Mouse (Mus musculus): ENCODE data around the gene Mid1.

Mid1 gene

DNA sequence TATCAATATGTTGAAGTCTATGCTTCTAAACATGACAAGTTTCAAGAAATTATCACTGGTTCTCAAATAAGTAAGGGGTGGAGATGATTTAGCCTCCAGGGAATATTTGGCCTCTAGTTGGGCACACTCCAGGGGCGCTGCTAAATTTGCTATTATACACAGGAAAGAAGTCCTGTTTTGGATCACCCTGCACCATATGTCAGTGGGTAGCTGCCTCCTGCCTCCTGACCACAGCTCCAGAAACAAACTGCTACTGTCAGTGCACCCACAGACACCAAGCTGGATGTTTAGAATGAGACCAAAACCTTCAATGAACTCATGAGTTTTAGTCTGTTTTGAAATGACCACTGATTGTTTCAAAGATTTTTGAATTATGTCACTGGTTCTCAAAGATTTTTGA, 128.7 kb downstream of the Mid1 start:
- no peak for DNase-seq (ENCODE audit: low read depth, low spot score)

DNA sequence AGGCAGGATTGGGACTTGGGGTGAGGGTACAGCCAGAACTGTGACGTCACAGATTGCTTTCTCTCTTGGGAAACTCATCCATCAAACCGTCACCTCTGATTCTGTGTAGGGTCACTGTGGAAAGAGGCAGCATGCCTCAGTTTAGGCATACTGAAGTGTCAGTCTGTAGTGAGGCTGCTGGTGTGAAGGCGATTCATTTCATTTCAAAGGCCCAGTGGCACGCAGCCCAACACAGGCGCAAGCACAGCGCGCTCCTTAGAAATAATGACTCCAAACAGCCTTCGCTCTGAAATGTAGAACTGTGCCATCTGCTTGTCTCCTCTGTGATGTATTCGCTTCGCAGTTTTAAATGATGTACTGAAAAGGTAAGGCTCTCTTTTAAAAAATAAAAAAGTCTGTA, 141.9 kb downstream of the Mid1 start:
- DNase-seq (ENCODE audit: low read depth, low spot score), result no peak

DNA sequence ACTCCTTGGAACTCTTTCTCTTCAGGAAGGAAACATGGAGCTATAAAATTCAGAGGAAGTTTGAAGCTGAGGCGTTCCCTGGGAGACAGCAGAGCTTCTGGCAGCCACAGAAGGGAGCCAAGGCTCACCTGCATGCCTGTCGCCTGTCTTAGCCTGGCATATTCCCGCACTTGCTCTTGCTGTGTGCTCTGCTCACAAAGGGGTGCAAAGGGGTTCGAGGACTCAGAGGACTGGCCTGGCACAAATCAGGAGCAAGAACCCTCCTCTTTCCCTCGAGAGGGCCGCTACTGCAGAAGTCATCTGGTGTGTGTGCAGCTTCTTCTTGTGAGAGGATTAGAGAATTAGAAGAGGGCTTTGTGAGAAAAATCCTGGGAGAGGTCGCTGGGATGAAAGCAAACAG, 142.7 kb downstream of the Mid1 start:
- no peak for DNase-seq (ENCODE audit: low read depth, low spot score)

DNA sequence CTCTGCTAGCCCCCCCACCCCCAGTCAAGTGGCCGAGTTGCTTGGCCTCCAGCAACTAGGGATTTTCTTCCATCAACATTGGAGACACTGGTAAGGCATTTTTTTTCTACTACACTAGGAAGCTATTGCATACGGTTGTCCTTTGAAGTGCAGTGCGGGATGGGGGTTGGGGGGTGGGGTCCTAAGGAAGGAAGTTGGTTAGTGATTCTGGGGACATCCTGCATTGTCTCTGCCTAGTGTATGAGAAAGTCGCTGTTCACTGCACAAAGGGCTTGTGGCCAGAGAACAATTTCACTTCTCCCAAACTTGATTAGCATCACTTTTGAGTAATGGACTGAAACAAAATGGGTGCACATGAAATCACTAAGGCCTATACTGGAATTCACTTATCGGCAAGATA, 143.1 kb downstream of the Mid1 start:
- DNase-seq (ENCODE audit: low read depth, low spot score), result no peak

DNA sequence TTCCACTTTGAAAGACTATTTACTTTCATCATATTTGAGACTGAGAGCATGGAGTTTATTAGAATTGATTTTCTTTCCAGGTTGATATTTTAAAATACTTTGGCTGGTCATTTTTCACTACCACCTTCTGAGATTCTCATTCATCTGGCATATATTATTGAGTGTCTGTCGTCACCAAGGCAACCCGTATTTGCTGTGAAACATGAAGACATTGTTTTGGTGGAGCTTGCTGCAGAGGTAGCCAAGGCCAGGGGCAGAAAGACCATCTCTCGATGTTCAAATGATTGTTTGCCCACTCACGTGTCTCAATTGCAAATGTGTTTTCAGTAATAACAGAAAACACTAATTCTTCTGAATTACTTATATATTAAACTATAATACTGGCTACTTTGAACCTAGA, 145.1 kb downstream of the Mid1 start:
- DNase-seq (ENCODE audit: low read depth, low spot score), result no peak

DNA sequence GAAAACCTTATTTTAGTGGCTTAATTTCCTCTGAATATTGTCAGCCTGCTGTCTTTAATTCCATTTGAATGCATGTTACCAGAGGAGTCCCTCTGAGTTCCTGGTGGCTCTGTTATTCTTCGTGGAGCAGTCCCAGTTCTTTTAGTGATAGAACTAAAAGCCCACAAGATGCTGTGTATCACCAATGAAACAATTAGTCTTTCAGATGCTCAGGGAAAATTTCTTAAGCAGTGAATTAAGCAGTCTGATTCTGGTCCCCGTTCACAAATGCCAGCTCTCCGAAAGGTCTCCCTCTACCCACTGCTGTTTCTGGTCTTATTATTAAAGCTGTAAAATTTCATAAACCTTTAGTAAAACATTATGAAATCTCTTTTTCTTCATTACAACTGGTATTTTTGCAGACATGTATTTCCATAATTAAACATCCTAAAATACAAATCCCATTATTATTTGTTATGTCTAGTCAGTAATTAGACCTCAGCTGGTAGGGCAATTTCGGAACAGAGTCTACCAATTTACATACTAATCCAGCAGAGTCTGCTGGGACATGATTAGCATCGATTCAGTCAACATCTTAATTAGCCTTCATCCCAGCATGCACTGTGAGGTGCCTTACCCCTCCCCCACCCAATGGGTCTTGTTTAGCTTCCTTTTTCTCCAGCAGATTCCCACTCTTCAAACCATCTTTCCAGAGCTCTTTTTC, 153.1 kb downstream of the Mid1 start:
- DNase-seq (ENCODE audit: low read depth, low spot score), result no peak

DNA sequence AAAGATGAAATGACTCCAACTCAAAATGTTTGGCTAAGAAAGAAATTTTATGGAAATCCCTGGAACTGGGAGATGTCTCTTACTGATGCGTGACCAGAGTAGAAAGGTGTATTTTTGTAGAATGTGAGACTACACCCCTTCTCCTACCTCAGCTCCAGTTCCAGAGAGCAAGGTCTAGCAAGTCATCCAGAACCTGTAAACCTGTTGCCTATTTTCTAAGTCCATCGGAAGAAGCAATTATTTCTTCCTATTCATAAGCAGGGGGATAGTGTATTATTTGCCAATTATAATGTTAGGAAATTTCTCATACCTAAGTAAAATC, 153.6 kb downstream of the Mid1 start:
- no peak for DNase-seq (ENCODE audit: low read depth, low spot score)

DNA sequence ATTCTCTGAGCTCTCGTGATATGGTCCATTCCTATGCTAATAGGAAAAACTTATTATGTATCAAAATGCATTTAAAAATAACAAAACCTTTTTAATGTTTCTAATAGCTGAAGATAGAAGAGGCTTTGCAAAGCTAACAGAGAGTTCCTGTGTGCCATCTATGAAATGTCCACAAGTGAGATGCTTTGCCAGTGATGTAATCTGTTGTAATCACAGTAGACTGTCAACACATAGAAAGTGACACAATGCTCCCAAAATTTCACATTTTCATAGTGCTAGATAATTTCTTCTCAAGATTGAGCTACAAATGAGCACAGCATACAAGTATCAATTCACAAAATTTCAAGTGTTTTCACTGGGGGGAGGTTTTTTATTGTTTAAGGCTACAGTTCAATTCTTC, 158.3 kb downstream of the Mid1 start:
- DNase-seq (ENCODE audit: low read depth, low spot score), result no peak

DNA sequence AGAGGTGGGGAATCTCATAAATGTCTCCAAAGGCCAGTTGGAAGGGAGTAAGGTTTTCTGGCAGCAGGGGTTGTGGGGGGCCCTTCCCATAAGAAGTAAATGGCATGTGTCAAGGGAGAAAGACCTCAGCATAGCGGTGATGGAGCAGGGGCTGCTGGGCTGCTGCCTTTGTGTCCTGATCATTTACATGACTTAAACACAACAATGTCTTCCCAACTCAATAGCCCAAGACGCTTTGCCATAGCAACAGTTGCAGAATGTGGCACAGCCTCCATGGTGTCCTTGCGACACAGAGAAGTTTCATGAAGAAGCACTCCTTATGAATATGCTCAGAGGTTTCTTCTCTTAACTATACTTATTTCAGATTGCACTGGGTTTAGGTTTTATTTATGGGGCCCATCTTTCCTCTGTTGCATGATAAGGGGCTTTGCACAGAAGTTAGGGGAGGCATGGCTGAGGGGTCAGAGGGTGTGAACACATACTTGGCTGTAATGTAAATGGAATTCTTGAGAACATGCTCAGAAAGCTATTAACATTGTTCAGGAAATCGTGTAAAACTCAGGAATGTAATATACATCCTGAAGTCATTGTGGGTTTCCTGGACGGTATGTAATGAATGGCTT, 159.3 kb downstream of the Mid1 start:
- DNase-seq (ENCODE audit: low read depth, low spot score), result no peak

DNA sequence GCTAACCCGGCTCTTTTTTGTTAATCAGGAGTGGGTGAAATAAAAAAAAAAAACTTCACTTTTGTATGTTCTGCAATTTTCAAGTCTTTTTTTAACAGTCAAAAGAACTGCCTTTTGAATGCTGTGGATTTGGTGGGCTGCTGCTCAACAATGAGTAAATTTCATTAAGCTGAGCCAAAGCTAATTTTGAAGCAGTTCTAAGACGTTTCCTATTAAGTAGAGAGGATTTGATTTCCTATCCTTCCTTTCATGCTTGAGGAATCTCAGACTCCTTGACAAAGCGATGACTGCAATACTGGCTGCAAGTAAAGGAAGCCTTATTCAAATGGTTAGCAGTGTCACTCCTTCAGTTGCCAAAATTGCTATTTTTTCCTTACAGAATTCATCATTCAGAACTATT, 161.2 kb downstream of the Mid1 start:
- DNase-seq (ENCODE audit: low read depth, low spot score), result no peak

DNA sequence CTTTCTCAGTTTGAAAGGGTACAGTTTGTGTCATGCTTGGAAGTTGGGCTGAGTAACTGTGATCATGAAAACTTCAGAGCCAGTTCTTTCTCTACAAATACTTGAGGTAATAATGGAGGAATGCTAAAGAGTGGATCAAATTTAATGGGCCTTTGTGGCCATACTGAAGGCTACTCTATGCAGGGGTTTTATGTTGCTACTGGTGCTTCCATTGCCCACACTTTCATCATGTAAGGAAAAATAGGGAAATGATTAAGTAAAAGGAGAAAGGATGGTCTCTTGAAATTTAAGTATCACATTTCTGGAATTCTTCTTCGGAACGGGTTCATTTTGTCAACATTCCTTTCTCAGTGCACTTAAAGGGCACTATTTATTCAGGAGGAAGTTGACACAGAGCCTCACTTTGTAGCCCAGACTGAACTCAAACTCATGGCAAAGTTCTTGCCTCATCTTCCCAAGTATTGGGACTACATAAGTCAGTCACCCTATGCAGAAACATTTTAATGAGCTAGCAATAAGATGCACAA, 176.3 kb downstream of the Mid1 start:
- no peak for DNase-seq (ENCODE audit: low read depth, low spot score)

DNA sequence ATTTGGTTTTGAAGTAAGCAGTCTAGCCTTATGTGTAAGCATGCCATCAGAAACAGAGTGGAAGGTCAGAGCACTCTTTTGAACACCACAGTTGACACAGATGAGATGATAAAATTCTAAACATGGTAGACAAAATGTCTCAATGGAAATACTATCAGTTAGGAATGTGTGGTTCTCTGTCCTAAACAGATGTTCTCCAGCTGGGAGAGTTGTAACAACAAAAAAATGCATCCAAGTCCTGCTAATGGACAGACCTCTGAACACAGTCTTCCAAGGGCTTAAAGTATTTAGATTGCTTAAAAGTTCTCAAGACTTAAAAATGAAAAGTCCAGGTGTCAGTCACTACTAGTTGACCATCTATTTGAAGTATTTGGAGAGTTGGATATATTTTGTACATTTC, 177.4 kb downstream of the Mid1 start:
- DNase-seq (ENCODE audit: low read depth, low spot score), result no peak

DNA sequence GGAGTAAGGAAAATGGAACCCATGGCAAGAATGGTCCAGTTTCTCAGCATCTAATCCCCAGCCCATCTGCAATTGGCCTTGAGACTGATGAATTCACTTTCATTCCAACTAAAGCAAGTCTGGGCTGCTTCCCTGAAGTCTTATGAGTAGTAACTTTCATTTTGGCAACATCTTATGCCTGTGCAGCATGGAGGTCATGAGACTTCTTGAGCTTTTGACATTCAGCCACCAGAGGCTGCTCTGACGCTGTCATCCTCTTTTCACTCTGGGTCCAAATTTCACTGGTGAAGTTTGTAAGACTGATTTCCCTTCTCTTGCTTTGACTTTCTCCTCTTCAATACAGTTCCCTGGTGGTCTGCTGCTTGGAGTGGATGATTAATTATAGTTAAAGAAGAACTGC, 177.8 kb downstream of the Mid1 start:
- no peak for DNase-seq (ENCODE audit: low read depth, low spot score)

DNA sequence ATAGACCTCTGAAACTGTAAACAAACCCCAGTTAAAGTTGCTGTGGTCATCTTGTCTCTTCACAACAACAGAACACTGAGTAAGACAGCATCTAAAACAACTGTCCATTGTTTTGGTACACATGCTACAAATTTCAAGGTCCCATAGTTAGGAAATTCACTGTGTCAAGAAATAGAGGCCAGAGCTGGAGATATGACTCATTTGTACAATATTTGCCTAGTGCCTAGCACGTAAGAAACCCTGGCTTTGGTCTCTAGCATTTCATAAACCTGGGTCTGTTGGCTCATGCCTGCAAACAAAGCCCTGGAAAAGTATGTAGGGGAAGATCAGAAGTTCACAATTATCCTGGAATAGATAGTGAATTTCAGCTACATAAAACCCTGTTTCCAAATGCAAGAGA, 178.8 kb downstream of the Mid1 start:
- DNase-seq (ENCODE audit: low read depth, low spot score), result no peak

DNA sequence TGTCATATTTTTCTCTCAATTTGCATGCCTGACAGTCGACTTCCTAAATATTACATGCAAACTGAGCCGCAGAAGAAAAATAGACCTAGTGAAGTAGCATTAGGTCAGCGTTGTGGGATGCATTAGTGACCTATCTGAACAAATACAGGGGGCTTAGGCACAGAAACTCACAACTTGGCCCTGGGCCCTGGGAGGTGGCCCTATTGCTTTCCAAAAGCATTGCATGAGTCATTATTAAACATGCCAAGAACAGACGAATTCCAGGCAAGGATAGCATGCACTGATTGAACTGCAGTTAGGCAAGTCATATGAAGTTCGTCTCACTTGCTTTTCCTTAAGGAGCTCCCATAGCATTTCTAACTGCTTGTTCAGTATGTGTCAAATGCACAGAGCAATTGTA, 183.2 kb downstream of the Mid1 start:
- DNase-seq (ENCODE audit: low read depth, low spot score), result no peak

DNA sequence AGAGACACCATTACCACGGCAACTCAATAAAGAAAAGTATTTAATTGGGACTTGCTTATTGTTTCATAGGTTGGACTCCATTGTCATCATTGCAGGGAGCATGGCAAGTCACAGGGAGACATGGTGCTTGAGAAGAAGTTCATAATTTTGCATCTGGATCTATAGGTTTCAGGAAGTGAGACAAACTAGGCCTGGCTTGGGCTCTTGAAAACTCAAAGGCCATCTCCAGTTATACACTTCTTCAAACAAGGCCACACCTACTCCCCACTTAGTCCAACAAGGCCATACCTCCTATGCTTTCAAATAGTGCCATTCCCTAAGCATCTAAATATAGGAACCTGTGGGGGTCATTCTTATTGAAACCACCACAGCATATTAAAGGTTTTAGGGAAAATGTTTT, 189.5 kb downstream of the Mid1 start:
- DNase-seq (ENCODE audit: low read depth, low spot score), result no peak

DNA sequence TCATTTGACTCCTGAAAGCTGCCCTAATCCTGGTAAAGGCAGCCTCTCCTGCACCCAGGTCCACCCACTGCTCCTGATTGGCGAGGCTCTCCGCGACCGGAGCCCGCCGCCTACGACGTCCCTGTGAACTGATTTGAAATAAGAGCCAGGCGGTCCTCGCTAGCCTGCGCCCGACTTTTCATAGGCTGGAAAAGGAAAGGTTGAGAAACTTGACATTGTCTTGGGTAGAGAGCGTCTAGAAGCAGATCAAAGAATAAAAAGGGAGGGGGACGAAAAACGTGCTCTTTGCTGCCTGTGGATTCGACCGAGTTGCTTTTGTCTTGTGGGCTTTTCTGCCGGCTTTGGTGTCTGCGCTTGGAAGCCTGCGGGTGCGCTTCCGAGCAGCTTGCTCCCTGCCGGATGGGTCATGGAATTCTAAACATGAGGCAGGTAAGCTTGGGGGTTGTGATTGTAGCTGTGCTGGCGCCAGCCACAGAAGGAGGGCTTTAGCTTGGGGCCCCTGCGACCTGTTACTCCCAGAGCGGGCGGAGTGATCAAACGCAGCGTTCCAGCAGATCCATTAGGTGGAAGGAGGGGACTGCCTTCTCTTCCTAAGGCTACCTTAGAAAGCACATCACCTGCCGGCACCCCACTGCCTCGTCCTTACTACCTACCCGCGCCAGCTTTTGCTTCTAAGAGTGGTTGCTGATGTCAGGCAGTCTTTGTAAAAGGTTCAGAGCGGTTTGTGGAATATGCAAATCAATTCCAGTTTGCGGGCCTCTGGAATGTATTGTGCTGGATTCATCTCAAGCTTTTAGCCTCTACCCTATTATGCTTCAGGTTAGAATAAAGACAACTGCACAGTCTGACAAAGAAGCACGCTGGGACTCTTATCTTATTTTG, 194.7 kb downstream of the Mid1 start:
- DNase-seq (ENCODE audit: low read depth, low spot score), result no peak

DNA sequence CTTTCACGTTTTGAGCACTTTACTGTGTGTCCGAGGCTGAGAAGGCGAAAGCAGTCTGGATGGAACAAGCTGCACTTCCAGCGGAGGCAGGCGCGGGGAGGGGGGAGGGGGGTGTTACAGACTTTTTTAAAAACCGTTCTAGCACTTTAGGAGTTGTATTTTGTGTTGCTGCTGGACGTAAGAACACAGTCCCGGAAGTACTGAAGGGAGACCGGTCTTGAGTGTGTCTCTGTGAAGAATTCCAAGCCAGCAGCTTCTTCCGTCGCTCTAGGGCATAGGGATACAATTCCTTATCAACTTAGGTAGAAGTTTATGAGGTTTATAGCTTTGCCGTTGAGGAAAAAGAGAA, 195.3 kb downstream of the Mid1 start:
- DNase-seq (ENCODE audit: low read depth, low spot score), result no peak

DNA sequence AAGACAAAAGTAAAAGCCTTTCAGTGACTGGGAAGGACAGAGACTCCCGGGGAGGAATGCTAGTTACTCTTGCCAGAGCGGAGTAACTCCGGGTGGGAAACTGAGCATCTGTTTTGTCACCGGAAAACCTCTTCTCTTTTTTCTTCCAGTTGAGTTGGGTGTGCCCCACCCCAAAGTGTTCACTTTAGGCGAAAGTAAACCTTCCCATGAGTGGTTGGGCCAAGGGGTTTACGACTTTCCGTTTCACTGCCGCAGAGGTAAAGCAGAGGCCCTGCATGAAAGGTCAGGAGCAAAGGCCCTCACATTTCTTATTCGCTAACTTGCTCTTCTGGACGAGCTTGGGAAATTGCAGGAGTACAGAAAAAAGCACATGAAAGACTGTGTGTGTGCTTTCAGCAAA, 195.8 kb downstream of the Mid1 start:
- no peak for DNase-seq (ENCODE audit: low read depth, low spot score)

DNA sequence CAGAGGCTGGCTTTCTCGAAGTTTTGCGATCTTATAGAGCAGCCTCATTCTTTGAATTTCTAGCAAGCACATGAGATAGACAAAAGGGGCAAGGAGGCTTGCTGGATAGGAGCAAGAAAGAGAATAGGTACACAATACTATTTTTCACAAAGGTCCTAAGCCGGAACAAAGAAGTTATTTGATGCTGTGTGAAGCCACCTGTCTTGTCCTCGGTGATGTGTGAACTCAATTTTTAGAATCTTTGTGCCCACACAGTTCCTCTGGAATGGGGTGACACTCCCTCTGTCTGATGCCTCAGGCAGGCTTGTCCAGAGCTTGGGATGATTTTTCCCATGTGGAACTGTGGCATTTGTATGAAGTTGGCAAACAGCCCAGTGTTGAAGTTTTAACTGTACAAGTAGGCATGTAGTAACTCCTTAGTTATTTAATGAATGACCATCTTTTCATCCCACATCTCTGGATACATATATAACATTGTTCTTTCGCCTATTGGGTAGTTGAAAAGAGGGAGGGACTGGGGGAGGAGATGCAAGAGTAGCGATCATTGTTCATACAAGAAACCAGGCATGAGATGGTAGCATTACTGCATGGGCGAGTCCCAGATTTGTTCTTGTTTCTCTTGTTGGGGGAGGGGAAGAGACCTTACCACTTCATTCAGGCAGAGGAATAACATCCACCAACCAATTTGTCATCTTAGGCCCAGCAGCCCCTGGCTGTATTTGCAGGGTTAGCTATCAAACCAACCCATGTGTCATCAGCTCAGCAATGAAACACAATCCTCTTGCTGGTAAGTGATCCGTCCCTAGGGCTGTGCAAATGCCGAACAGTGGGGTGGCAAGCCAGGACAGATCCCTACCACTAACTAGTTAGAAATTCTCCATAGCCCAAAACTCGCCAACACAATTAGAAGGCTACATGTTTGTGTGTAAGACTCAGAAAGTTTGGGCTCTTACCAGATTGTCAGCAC, 196.5 kb downstream of the Mid1 start:
- DNase-seq (ENCODE audit: low read depth, low spot score), result no peak

DNA sequence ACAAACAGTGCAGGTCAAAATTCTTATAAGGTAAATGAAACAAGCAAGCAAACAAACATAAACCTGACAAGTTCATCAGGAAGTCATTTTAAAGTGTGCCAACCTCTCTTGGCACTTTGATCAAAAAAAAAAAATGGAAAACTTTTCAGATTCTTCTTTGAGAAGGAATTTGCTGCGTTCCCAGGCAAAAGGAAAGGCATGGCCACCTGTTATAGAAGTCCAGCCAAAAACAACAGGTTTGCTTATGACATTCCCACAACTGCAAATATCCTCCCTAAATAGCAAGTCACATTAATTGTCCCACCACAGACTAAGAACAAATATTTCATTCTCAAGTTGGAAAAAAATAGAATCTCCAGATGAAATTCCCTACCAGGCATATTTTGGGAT, 197.2 kb downstream of the Mid1 start:
- no peak for DNase-seq (ENCODE audit: low read depth, low spot score)

Data from c-Kit-negative CD71-positive TER-119-positive erythroid progenitor cells, embryonic 14.5 days (primary cell).